In the genomic region with DNA sequence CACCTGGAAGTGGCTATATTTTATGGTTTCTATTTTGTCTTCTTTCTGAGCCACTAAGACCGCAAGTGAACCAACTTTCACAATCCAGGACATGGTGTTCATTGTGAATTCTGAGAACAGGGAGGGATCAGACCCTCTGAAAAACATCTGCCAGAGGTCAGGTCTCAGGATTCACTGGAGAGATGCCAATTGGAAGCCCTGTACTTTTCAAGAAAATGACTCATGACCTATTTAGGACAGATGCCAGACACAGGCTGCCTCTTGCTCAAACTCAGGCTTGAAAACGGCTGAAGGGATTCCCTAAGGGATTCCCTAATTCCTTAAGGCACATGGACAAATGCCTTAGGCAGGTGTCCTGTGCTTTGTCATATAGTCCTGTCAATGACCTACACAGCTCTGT, we compare ENCODE assay signal across 10 mouse cellular contexts.
DNase-seq lines count a peak whose midpoint lies in the region; ATAC-seq and TF ChIP-seq lines count a peak whose summit lies in the region.
"Had no signal": no experiment of that assay in that cellular context is flagged by ENCODE, and none has a peak within 500 bp of the region (broad histone marks: within the 10 kb centered on the region; RNA-seq: fewer than 3 reads in every experiment).

No protein-coding gene starts in this region.

- no peaks in the 10 kb centered on the region for H3K79me2 ChIP-seq in liver, adult 2 months (ENCODE audit: control insufficient read depth, insufficient read depth, low read length)
- no peaks in the 10 kb centered on the region for H3K79me2 ChIP-seq in myocyte (ENCODE audit: control insufficient read depth, insufficient read depth)

- peak overlapping the region; percentile 46 for H3K9ac ChIP-seq in liver, adult 2 months (ENCODE audit: low read depth, low read length)
- no peak overlapping the region for H3K9ac ChIP-seq in liver, embryonic 11.5 days (ENCODE audit: low read depth, low read length)
- no peak overlapping the region for H3K9ac ChIP-seq in hindbrain, embryonic 12.5 days
- H3K9ac ChIP-seq in hindbrain, embryonic 14.5 days, result no peak overlapping the region
- H3K9ac ChIP-seq: liver, embryonic 15.5 days; neural tube, embryonic 13.5 days had no signal

- H3ac ChIP-seq in myocyte (ENCODE audit: control insufficient read depth, insufficient read length), result no peak overlapping the region

- TF ChIP-seq CTCF in liver, adult 2 months (IDR thresholded peaks at IDR 0.05; ENCODE audit: low read depth, low read length), result no peak

- TF ChIP-seq POLR2A in liver, adult 2 months (IDR thresholded peaks at IDR 0.05; ENCODE audit: extremely low read depth, insufficient read depth, low read length), result no peak
- no peak for TF ChIP-seq POLR2A in myocyte (IDR thresholded peaks at IDR 0.05; ENCODE audit: insufficient read length, low read depth)

- H3K4me1 ChIP-seq in liver, adult 2 months (ENCODE audit: control insufficient read depth, insufficient read depth, low read length), result peaks cover 21% of the 10 kb centered on the region
- no peaks in the 10 kb centered on the region for H3K4me1 ChIP-seq in liver, embryonic 11.5 days (replicated peaks; ENCODE audit: control insufficient read depth, insufficient read depth, low read length)
- no peaks in the 10 kb centered on the region for H3K4me1 ChIP-seq in hindbrain, embryonic 12.5 days
- H3K4me1 ChIP-seq in hindbrain, embryonic 14.5 days (replicated peaks; ENCODE audit: control insufficient read depth, insufficient read depth, low read length), result no peaks in the 10 kb centered on the region
- H3K4me1 ChIP-seq: liver, embryonic 15.5 days; neural tube, embryonic 13.5 days had no signal

- H3K36me3 ChIP-seq in liver, adult 2 months (ENCODE audit: control insufficient read depth, insufficient read depth, low read length), result no peaks in the 10 kb centered on the region
- no peaks in the 10 kb centered on the region for H3K36me3 ChIP-seq in liver, embryonic 11.5 days (ENCODE audit: control insufficient read depth, insufficient read depth, low read length)
- no peaks in the 10 kb centered on the region for H3K36me3 ChIP-seq in myocyte (ENCODE audit: control insufficient read depth, insufficient read depth)
- H3K36me3 ChIP-seq in hindbrain, embryonic 12.5 days, result no peaks in the 10 kb centered on the region
- no peaks in the 10 kb centered on the region for H3K36me3 ChIP-seq in hindbrain, embryonic 14.5 days (replicated peaks; ENCODE audit: control insufficient read depth, insufficient read depth)
- H3K36me3 ChIP-seq: liver, embryonic 15.5 days; neural tube, embryonic 13.5 days had no signal

- H3K4me2 ChIP-seq in liver, embryonic 11.5 days, result no peak overlapping the region
- H3K4me2 ChIP-seq in myocyte (ENCODE audit: low read depth), result no peak overlapping the region
- H3K4me2 ChIP-seq in hindbrain, embryonic 12.5 days (replicated peaks), result no peak overlapping the region
- no peak overlapping the region for H3K4me2 ChIP-seq in hindbrain, embryonic 14.5 days (replicated peaks)
- H3K4me2 ChIP-seq: liver, embryonic 15.5 days; neural tube, embryonic 13.5 days had no signal

- no peak overlapping the region; the same call in 1 of the 2 replicates for H3K27ac ChIP-seq in liver, adult 2 months (replicated peaks; ENCODE audit: insufficient read depth, low read depth, low read length)
- H3K27ac ChIP-seq in liver, embryonic 11.5 days (ENCODE audit: low read depth, low read length), result no peak overlapping the region
- H3K27ac ChIP-seq in hindbrain, embryonic 12.5 days, result no peak overlapping the region
- H3K27ac ChIP-seq in hindbrain, embryonic 14.5 days, result no peak overlapping the region
- H3K27ac ChIP-seq: liver, embryonic 15.5 days; neural tube, embryonic 13.5 days had no signal

- intact Hi-C loops in heart, postnatal 14 days (cut with DNase I), result no loop called here

- no peak overlapping the region for H3K4me3 ChIP-seq in liver, adult 2 months (ENCODE audit: insufficient read depth, low read depth, low read length)
- no peak overlapping the region for H3K4me3 ChIP-seq in liver, embryonic 11.5 days (ENCODE audit: low read depth, low read length)
- H3K4me3 ChIP-seq in myocyte, result no peak overlapping the region
- no peak overlapping the region for H3K4me3 ChIP-seq in hindbrain, embryonic 12.5 days
- H3K4me3 ChIP-seq in hindbrain, embryonic 14.5 days (replicated peaks; ENCODE audit: low read length), result no peak overlapping the region
- H3K4me3 ChIP-seq: liver, embryonic 15.5 days; neural tube, embryonic 13.5 days had no signal

- no peak for ATAC-seq in liver, embryonic 11.5 days (replicated peaks; ENCODE audit: low FRiP score)
- no peak for ATAC-seq in hindbrain, embryonic 12.5 days (ENCODE audit: low FRiP score)
- no peak for ATAC-seq in hindbrain, embryonic 14.5 days (ENCODE audit: low FRiP score)

- no peaks in the 10 kb centered on the region for H3K9me3 ChIP-seq in liver, embryonic 11.5 days (ENCODE audit: control insufficient read depth, low read length)
- no peaks in the 10 kb centered on the region for H3K9me3 ChIP-seq in hindbrain, embryonic 12.5 days (replicated peaks)
- H3K9me3 ChIP-seq in hindbrain, embryonic 14.5 days (ENCODE audit: control insufficient read depth, low read length), result no peaks in the 10 kb centered on the region
- H3K9me3 ChIP-seq: liver, embryonic 15.5 days; neural tube, embryonic 13.5 days had no signal

- H3K27me3 ChIP-seq in liver, adult 2 months (ENCODE audit: control insufficient read depth, insufficient read depth, low read length), result no peaks in the 10 kb centered on the region
- no peaks in the 10 kb centered on the region for H3K27me3 ChIP-seq in liver, embryonic 11.5 days (replicated peaks; ENCODE audit: control insufficient read depth, insufficient read depth, low read length)
- no peaks in the 10 kb centered on the region for H3K27me3 ChIP-seq in myocyte (ENCODE audit: control insufficient read depth, insufficient read depth, insufficient read length)
- no peaks in the 10 kb centered on the region for H3K27me3 ChIP-seq in hindbrain, embryonic 12.5 days
- no peaks in the 10 kb centered on the region for H3K27me3 ChIP-seq in hindbrain, embryonic 14.5 days (ENCODE audit: control insufficient read depth, insufficient read depth, low read length)
- H3K27me3 ChIP-seq: liver, embryonic 15.5 days; neural tube, embryonic 13.5 days had no signal

- WGBS in liver, adult 2 months, result 16% methylated on average over 2 of the region's 2 CpGs
- 71% methylated on average over 2 of the region's 2 CpGs for WGBS in liver, embryonic 11.5 days
- 71% methylated on average over 2 of the region's 2 CpGs for WGBS in hindbrain, embryonic 12.5 days
- 64% methylated on average over 2 of the region's 2 CpGs for WGBS in hindbrain, embryonic 14.5 days

- DNase-seq in liver, adult 2 months (ENCODE audit: extremely low read depth, low read depth, low spot score), result peak; percentile 93
- DNase-seq in liver, embryonic 11.5 days (ENCODE audit: low spot score), result no peak
- DNase-seq in adrenal gland, adult 8-10 months, result peak; percentile 72
- DNase-seq in heart, postnatal 14 days, result peak; percentile 58 to 70
- no peak for DNase-seq in cerebellum, adult 11-12 months
- no peak for DNase-seq in hindbrain, embryonic 14.5 days (ENCODE audit: low spot score)

TF ChIP-seq in myocyte, 11 proteins besides CTCF, POLR2A, EP300 and RAD21:
- TF ChIP-seq CEBPB (IDR thresholded peaks at IDR 0.05; ENCODE audit: insufficient read depth, poor library complexity, severe bottlenecking) (peak; percentile 78), MAX (IDR thresholded peaks at IDR 0.05; ENCODE audit: low read depth) (no peak), USF1 (IDR thresholded peaks at IDR 0.05; ENCODE audit: low read depth) (no peak), E2F4 (IDR thresholded peaks at IDR 0.05; ENCODE audit: insufficient read depth) (no peak), POLR2AphosphoS2 (IDR thresholded peaks at IDR 0.05; ENCODE audit: insufficient read length, low read depth) (no peak), TCF12 (IDR thresholded peaks at IDR 0.05; ENCODE audit: insufficient read depth, poor library complexity, severe bottlenecking) (peak; percentile 28)

Comparison
In these comparisons a context has a peak if more than half of its experiments do, and no peak if none do; other contexts are left out.
1. DNase-seq: peak in liver, adult 2 months (single experiment), adrenal gland, adult 8-10 months (single experiment) and heart, postnatal 14 days (2 of 2); none in liver, embryonic 11.5 days (single experiment), cerebellum, adult 11-12 months (single experiment) and hindbrain, embryonic 14.5 days (single experiment).